Mouse (Mus musculus) T-cell, adult 2 months (primary cell): ENCODE measurements around the gene Liph.
"Not testable (repeated sequence)": the region's sequence is repeated elsewhere in the genome, so short reads cannot be mapped to it uniquely, and the experiment has no call there.

Source experiments
- DNase-seq: peaks from one replicate; pipeline ENCODE4 v3.0.0; 2022; ENCODE audit warnings: low spot score

The Liph gene

DNA sequence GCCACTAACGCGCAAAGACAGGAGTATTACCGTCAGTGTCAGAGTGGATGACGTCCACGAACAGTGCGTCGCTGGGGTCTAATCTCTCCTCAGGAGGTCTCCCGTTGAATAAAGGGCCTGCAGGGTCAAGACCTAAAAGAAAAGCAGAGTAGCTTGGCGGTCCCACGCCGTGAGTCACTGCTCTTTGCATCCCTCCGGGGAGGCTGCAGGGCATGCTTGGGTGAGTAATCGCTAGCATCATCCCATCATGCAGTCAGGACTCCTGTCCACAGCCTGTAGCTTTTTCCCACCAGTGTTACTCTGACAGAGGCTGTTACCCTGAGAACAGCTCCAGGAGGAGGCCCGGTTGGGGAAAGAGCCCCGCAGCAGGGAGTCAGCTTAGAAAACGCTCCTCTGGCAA, 19.3 kb downstream of the Liph start:
- no peak for DNase-seq

GRCm38 (mm10) chr16:21971446-21971845, 24.0 kb downstream of the Liph start:
- DNase-seq = no peak

- DNase-seq = no peak
Measured at GRCm38 (mm10) chr16:21970536-21970935, 24.9 kb downstream of the Liph start.

- DNase-seq = no peak
Measured at GRCm38 (mm10) chr16:21969874-21970273, 25.6 kb downstream of the Liph start.

- no peak for DNase-seq
Measured at GRCm38 (mm10) chr16:21965576-21965975, 29.9 kb downstream of the Liph start.

DNA sequence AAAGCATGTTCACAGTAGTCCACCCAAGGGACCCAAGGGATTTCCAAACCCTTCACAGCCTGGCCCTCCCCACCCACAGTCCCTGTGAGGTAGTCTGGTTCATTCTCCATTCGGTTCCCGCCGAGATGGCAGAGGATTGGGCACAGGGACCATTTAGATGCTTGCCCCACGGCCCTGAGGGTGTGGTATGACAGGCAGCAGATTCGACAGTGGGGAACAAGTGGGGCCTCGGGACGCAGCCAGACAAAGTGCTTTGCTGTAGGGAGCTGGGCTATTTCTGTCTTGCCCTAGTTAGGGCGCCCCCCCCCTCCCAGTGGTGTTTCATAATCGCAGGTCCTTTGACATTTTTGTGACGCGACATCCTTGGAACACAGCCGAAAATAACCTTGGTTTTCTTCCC, 39.9 kb downstream of the Liph start:
- no peak for DNase-seq

DNA sequence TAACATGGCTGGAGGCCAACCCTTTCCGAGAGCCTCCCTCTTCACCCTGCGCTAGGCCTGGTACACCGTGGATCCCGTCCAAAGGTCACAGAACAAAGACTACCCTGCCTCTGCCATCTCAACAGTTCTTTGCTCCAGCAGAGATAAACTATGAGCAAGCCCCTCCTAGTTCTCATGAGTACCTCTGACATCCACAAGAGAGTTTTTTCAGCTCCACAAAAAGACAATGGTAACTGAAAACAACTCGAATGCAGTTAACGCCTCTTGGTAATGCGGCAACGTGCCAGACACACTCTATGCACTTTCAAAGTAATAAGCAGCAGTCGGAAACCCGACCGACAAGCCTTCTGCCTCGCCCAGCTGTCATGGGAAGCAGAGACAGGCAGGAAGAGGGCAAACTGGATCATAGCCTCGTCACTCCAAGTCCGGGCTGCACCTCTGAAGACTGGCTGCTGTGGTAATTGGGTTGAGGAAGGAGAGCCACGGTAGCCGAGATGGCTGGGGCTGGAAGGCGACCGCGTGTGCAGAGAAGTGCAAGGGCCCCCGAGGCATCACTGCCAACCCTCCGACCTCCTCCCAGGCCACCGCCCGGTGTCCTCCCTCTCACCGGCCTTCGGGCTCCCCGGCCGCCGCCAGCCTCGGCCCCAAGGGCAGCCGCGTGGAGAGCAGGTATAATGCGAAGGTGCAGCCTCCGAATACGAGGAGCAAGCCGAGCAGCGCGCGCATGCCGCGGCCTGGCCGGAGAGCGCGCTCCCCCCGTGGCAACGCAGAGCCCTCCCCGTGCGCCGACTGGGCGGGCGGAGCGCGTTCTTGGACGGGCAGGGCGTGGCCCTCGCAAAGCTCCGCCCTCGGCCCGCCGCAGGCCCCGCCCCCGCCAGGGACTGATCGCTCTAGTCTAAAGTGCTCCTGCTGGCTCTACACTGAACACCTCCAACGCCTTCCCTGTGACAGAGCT, 48.4 kb downstream of the Liph start, which contains the start of gene Tmem41a:
TSS of gene Tmem41a (minus strand) at position 792 of the 955 bp plus-strand sequence.
- peak; percentile 87 for DNase-seq

- DNase-seq = no peak
Measured at GRCm38 (mm10) chr16:21928471-21928870, 67.0 kb downstream of the Liph start.

- no peak for DNase-seq
Measured at GRCm38 (mm10) chr16:21916681-21917080, 78.8 kb downstream of the Liph start.

- DNase-seq = no peak
Measured at GRCm38 (mm10) chr16:21913347-21913746, 82.1 kb downstream of the Liph start.

- DNase-seq = not testable (repeated sequence)
Measured at GRCm38 (mm10) chr16:21908906-21909305, 86.6 kb downstream of the Liph start.

DNA sequence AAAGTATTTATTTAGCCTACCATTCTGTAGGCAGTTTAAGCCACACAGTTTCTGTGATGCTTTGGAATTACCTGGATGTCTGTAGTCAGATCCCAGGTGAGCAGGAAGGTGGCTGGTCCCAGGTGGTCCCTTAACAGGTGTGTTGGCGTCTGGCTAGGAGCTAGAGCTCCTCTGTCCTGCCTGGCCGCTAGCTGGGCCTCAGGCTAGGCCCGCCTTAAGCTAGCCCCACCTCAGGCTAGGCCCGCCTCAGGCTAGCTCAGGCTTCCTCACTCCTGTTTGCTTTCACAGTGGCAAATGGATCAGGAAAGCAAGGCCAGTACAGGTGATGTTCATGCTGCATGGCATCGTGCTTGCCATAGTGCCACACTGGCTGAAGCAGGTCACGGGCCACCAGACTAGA, 88.6 kb downstream of the Liph start:
- DNase-seq = no peak

GRCm38 (mm10) chr16:21905996-21906395, 89.5 kb downstream of the Liph start:
- no peak for DNase-seq

GRCm38 (mm10) chr16:21904636-21905035, 90.8 kb downstream of the Liph start:
- DNase-seq = no peak
